Mouse (Mus musculus): Measurements from ENCODE around the gene Chst2.

Chst2 gene

GRCm38 (mm10) chr9:95406571-95407561, at the start of gene Chst2:
Chst2 (minus strand) TSS chr9:95406722.
- peak; percentile 78 for DNase-seq (ENCODE audit: low read depth, low spot score)

- no peak for DNase-seq (ENCODE audit: low read depth, low spot score)
Measured at GRCm38 (mm10) chr9:95451931-95452330, 45.4 kb upstream of the Chst2 start.

DNA sequence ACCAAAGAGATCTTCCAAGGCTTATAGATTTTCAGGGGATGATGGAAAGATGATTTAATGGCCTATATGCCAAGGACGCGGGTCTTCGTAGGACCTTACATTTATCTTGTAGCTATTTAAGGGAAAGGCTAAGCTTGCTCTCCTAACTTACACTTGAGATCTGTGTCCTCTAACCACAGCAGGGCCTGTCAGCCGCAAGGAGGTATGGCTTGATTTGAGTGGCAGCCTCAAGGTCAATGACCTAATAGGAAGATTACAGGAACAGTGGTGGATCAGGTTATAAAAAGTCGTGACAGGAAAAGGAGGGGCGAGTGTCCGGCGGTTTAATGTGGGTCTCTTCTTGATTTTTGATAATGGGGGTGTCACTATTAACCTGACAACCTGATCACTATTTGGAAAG, 44.1 kb upstream of the Chst2 start:
- DNase-seq (ENCODE audit: low read depth, low spot score), result no peak

- DNase-seq (ENCODE audit: low read depth, low spot score), result no peak
Measured at GRCm38 (mm10) chr9:95442321-95442731, 35.8 kb upstream of the Chst2 start.

DNA sequence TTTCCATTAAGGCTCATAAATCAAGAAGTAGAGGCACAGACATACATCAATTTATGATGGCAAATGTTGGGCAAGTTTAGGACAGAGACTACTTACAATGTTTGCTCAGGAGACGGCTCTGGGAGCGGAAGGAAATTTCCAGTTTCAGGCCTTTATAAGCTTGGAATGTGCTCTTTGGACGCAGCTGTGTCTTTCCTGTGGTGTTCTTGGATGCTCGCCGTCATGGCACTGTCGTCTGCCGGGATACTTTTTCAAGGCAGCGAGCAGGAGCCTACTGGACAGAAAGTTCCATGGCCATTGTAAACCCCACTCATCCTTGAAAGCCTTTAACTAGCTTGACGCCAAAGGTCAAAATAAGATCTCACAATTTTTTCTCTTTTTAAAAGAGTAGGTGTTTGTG, 31.4 kb upstream of the Chst2 start:
- no peak for DNase-seq (ENCODE audit: low read depth, low spot score)

GRCm38 (mm10) chr9:95436294-95436613, 29.7 kb upstream of the Chst2 start:
- DNase-seq (ENCODE audit: low read depth, low spot score), result no peak

DNA sequence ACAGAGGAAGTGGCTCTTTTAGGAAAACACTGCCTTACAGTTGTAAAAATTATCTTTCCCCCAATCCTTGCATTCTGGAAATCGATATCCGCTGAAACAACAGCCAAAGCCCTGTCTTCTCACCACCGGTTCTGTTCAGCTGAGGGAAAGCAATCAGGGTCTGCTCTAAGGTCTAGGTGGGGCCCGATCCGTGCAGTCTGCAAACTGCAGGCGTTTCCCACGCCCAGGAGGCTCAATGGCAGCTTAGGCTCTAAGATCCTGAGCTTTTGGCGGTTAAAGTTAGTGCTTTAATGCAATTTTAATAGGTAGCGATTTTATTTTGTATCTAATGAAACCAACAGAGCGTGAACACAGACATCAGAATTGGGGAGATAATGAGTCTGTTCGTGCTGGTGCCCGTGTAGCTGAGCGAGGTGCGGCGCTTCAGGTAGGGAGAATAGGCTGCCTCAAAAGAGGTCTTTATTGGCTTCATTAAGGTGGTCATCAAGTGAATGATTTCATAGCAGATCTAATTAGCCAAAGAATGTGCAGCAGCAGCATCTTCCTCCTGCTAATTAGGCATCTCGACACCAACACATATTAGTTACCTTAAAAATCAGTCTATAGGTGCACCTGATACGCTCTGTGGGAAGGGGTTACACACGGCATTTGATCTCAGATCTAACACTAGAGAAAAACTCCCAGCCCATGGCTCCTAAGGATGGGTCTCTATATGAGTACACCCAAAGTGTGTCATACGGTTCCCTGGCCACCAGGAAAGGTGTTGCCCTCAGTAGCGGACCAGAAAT, 29.2 kb upstream of the Chst2 start:
- DNase-seq (ENCODE audit: low read depth, low spot score), result no peak

GRCm38 (mm10) chr9:95428277-95428676, 21.8 kb upstream of the Chst2 start:
- no peak for DNase-seq (ENCODE audit: low read depth, low spot score)

GRCm38 (mm10) chr9:95413911-95414310, 7.4 kb upstream of the Chst2 start:
- no peak for DNase-seq (ENCODE audit: low read depth, low spot score)

GRCm38 (mm10) chr9:95412047-95412446, 5.5 kb upstream of the Chst2 start:
- DNase-seq (ENCODE audit: low read depth, low spot score), result no peak

DNA sequence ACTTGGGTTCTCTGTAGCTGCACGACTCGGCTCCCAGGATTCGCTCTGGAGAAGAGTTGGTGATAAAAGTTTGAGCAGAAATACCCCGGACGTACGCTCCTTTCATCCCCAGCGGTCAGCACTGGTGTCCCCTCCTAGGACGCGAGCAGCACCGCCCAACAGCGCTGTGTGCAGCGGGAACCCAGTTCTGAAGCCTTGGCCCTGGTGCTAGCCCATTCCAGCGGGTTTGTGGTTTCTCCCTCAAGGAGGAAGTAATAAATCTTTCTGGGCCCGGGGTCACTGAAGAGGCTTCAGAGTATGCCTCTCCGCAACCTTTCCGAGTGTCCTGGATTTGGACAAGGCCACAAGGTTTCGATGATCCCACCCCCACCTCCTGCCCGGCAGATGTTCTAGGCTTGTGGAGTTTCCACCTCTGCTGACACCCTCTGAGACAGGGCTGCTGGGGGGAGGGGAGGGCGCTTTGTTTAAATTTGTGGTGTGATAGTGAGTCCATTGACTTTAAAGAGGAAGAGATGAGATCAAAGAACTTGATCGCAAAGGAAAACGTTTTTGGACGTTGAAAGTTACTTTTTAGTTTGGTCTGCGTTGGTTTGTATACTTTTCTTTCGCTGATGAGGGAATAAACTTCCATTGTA, 1.2 kb upstream of the Chst2 start:
- no peak for DNase-seq (ENCODE audit: low read depth, low spot score)

GRCm38 (mm10) chr9:95405946-95406570, 464 bp downstream of the Chst2 start:
- peak; percentile 14 for DNase-seq (ENCODE audit: low read depth, low spot score)

- DNase-seq (ENCODE audit: low read depth, low spot score), result peak; percentile 24
Measured at GRCm38 (mm10) chr9:95405511-95405945, 994 bp downstream of the Chst2 start.

GRCm38 (mm10) chr9:95404811-95405465, 1.6 kb downstream of the Chst2 start:
- DNase-seq (ENCODE audit: low read depth, low spot score), result peak; percentile 14

DNA sequence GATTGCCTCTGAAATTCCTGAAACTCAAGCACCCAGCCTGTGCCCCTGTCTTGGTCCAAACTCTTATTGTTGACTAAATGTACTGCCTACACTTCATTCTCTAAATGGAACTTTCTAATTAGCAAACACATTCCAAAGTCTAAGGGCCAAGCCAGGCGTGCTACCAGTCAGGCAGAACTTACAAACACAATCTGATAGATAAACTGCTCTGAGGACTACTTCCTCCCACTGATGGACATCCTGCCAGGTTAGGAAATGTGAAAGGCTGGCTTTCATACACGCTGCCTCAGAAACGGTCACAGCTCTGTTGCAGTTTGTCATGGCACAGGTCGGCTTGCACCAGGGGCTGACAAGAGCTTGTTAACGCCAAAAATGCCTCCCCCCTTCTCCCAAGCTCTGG, 4.8 kb downstream of the Chst2 start:
- DNase-seq (ENCODE audit: low read depth, low spot score), result no peak

DNA sequence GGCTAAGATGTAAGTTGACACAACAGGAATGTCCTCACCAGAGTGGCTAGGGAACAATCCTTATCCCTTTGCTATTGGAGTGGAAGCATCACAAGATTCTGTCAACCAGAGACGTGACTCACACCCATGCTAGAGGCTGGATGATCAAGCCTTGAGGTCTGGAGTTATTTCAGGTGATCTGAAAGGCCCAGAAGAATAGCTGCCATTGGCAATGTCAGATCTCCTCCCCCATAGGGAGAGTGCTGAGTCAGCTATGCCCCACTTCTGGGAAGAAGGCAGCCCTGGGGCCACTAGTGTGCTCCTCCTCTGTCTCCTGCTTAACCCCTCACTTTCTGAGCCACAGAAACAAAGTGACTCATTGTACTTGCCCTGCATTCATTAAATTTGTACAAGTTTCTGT, 14.5 kb downstream of the Chst2 start:
- DNase-seq (ENCODE audit: low read depth, low spot score), result no peak

- no peak for DNase-seq (ENCODE audit: low read depth, low spot score)
Measured at GRCm38 (mm10) chr9:95389956-95390355, 16.6 kb downstream of the Chst2 start.

DNA sequence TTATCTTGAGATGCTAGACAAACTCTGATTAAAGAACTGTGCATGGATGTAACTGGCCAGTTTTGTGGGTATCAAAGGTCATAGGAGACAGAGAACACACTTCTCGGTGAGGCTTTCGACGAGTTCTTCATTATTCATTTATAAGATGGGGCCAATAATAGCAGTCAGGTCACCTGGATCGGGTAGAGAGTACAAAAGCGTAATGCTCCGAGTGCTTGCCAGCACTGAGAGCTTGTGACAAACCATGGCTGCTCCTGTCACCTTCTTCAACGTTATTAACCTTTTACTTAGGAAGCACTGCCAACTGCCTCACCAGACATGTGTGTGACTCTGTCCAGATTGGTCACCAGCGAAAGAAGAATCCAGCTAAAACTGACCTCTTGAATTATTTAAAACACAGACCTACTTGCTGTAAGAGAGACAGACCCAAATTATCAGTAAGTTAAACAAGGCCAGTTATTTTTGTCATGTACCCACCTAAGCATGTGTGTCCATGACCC, 18.6 kb downstream of the Chst2 start:
- DNase-seq (ENCODE audit: low read depth, low spot score), result no peak

- no peak for DNase-seq (ENCODE audit: low read depth, low spot score)
Measured at GRCm38 (mm10) chr9:95375966-95376365, 30.6 kb downstream of the Chst2 start.

- DNase-seq (ENCODE audit: low read depth, low spot score), result no peak
Measured at GRCm38 (mm10) chr9:95375336-95375735, 31.2 kb downstream of the Chst2 start.

GRCm38 (mm10) chr9:95373741-95374140, 32.8 kb downstream of the Chst2 start:
- DNase-seq (ENCODE audit: low read depth, low spot score), result no peak

Measured in WW6 (cell line).